Mouse (Mus musculus): ENCODE measurements around the gene Kcnj11.

Kcnj11 gene

DNA sequence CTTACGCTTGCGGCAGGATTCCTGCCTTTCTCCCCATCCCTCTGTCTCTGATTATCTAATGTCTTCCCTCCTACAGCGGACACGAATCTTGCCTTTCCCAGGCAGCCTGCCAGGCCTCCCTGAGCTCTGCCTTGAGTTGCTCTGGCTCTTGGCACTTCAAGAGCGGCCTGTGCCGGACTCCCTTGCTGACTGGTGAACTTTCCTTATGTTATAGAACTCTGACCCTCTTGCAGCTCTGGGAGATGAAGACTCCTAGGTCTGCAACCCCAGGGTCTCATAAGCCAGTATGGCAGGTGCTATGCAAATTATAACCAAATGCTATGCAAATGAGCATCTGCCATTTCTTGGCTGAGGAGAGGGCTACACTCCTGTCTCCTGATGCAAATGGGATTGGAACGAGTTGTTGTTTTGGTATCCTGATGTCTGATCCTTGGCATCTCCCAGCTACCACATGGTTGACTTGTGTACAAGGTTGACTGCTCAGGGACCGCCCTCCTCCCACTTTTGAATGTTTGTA lies 2.6 kb upstream of the Kcnj11 start:
- no peak for DNase-seq

DNA sequence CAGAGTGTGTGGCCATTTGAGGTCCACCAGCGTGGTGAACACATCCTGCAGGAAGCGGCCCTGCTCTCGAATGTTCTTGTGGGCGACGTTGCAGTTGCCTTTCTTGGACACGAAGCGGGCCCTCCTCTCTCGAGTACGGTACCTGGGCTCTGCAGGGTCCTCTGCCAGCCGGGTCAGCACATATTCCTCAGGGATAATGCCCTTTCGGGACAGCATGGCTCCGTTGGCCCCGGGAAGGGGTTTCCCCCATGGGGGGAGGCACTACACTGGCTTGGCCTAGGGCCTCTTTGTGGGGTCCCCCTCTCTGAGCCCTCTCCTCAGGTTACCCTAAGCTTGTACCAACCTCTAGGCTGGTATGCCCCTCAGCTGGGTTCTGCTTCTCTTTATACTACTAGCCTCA lies 882 bp downstream of the Kcnj11 start:
- DNase-seq = no peak

DNA sequence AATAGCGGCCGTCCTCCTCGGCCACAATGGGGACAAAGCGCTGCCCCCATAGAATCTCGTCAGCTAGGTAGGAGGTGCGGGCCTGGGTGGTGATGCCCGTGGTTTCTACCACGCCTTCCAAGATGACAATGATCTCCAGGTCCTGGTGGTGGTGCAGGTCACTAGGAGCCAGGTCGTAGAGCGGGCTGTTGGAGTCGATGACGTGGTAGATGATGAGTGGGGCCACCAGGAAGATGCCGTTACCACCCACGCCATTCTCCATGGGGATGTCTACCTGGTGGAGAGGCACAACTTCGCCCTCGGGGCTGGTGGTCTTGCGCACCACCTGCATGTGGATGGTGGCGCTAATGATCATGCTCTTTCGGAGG lies 1.7 kb downstream of the Kcnj11 start:
- DNase-seq = no peak

DNA sequence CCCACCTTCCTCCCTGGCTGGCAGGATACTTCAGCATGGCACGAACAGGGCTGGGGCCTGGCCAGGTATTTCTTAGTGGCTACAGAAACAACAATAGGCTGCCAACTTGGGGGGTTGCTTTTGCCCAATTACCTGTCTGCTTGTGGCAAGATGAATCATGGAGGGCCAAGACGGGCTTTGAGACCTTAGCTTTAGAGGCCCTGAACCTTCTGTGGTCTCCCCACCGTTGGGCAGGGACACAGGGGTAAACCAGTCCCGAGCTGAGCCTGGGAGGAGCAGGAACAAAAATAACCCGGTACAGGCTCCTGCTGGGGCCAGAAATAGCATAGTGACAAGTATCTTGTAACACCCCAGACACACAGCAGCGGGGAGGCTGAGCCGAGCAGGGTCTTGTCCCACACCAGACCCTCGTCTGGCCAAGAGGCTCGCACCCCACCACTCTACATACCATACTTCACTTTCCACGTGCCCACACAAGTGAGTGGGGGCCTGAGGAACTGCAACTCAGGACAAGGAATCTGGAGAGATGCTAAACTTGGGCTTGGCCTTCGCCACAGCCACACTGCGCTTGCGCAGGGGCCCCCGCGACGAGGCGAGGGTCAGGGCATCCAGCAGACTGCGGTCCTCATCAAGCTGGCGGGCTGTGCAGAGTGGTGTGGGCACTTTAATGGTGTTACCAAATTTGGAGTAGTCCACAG lies 2.2 kb downstream of the Kcnj11 start:
- DNase-seq = no peak

DNA sequence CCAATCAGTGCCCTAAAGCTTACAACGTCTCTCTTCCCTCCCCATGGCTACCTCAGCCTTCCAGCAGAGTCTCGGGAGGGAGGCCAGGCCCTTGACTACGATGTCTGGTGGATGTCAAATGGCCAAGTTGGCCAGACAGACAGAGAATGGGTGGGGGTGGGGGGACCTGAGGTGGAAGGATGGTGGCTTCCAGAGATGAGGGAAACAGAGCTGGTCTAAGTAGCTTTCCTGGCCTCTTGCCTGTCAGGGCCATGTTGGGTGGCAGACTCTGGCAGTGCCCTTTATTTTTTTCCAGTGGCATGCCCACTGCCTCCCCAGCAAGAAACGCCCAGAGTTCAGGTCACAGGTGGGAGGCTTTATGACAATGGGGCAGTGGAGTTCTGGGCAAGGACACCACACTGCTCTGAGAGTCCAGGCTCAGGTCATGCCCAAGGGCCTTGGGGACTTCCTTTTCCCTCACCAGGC lies 3.2 kb downstream of the Kcnj11 start:
- no peak for DNase-seq

DNA sequence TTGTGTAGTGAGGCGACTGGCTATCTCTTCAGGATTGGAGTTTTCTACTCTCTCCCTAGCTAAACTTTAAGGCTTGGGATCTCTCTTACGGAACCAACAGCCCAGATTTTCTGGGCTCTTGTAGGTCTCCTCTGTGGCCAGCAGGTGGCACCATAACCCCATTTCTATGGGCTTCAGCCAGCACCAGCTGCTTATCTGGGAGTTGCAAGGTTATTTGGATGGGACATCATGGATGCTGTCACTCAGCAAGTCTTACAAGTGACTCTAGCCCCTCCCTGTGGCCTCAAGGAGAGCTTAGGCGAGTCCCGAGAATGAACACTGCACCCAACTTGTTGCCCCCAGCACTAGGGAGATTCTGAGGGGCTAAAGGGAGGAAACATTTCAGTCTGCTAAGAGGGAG lies 4.4 kb downstream of the Kcnj11 start:
- peak; percentile 65 for DNase-seq

DNA sequence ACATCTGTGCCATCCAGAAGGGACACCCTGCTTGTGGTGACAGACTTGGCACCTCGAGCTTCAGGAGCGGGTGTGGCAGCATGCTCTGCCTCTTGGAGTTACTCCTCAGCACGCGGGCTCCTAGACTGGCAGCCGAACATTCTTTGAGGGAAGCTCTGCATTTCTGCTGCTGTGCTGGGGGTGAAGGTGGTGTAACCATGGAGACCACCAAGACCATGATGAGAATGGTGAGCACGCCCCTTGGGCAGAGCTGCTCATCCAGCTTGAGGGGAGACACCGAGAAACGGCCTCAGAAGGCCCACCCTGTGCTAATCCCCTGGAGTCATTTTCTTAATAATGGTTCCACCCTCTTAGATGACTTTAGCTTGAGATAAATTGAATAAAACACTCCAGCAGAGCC lies 7.8 kb downstream of the Kcnj11 start:
- no peak for DNase-seq

DNA sequence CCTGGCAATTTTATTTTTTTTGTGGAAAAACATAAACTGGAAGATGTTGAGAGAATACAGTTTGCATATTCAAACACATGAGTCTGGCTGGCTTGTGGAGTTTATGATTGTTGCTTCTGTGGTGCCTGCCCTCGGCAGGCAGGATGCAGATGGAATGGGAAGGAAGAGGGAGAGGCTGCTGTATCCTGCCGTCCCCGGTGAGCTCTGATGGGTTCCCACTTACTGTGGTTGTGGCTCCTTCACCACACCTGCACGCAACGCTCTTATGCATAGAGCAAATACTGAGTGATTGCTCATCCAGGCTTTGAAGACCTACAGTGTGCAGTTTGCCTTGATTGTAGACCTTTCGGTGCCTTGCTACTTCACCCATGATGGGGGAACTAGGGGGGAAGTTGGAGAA lies 12.3 kb downstream of the Kcnj11 start:
- no peak for DNase-seq

DNA sequence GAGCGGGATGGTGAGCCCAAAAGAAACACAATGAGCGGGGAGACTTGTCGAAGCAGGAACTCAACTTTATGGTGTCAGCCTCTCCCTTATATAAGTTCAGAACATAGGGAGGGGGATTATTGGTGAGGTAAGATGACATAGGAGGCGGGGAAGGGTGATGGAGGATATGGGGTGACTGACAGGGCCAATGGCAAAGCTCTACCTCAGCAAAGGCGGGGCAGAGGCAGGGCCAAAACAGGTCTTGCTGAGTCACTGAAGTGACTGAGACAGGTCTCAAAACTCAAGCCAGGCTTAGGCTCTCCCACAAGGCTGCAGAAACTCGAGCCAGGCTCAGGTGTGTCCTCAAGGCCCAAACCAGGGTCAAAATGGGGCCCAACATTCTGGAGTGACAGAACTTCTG lies 14.2 kb downstream of the Kcnj11 start:
- no peak for DNase-seq

DNA sequence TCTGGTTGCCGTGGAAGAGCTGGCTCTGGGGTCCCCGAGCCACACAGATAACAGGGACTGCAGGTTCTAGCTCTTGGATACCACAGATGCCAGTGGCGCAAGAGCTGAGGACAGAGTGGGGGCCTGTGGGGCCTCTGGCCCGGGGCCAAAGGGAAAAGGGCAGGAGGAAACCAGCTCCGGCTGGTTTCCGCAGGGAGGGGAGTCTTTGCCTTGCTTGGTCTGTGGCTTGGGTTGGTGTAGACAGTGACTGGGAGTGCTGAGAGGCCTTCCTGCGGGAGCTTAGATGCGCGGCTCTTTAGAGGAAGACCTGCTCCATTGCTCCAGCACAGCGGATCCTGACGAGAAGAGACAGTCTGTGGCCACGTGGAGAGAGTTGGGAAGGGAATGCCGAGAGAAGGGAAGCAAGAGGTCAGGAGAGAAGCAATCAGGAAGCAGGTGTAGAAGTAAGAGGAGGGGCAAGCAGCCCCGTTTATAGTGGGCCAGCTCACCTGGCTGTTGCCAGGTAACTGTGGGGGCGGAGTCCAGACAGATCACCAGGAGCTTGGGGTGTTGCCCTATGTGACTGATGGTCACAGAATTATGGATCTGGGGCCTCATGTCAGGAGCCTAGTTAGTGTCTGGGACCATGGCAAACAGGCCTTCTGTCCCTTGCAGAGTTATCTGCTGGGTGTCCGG lies 15.6 kb downstream of the Kcnj11 start:
- no peak for DNase-seq

DNA sequence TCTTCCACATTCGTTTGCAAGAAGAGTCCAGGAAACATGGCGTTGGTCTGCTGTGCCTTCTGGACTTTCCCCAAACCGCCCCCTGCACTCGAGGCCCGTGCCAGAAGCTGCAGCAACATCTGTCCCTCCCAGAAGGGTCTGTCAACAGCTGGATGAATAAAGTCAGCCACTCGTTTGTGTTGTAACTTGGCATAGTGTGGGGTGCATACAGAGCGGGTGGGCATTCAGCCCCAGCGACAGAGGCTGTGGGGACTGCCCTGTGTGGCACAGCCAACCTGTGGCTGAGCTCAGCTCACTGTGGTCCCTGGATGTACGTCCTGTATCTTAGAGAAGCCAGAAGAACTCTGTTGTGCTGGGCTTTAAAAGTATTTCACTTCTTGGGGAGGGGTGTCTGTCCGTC lies 16.5 kb downstream of the Kcnj11 start:
- no peak for DNase-seq

DNA sequence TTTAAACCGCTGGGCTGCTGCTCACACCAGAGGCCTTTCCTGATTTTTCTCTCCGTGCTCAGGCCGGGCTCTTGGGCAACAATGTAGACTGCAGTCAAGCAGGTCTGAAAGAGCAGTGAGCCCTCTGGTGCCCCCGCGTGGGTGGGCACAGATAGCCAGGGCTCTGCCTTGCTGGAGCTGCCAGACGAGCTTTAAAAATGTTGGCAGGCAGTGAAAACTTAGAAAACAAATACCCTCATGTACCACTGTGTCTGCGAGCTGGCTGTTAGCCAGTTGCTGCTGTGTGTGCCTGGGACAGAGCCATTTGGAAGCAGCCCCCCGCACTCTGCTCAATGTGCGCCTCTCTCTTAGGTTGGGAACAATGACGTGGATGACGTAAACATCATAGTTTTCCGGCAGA lies 22.9 kb downstream of the Kcnj11 start:
- no peak for DNase-seq

DNA sequence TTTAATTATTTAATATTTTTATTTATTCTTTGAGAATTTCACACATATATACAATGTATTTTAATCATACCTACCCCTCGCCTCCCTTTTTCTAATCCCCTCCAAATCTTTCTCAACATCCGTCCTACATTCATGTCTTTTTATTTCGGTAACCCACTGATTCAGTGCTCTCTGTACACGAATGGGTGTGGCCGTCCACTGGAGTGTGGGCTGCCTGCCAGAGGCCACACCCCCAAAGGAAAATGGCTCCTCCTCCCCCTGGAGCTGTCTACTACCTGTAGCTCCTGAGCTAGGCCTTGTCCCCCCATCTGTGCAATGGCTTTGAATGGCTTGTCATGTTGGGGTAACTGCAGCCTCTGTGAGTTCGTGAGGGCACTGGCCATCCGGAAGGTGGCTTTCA lies 23.7 kb downstream of the Kcnj11 start:
- DNase-seq = no peak

DNA sequence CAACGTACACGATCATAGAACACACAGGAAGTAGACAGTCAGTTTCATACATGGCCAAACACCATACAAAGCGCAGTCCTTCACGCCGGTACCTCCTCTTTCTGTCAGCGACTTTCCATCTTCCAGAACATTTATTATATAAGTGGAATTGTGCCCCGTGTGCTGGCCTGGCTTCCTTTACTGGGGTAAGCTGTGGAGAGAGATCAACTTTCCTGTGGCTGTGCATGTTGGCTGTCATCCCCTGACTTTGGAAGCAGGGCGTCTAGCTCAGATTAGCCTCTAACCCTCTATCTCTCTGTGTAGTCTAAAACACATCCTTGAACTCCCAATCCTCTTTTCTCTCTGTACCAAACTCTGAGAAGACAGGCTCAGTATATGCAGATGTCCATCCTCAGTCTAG lies 31.7 kb downstream of the Kcnj11 start:
- no peak for DNase-seq

DNA sequence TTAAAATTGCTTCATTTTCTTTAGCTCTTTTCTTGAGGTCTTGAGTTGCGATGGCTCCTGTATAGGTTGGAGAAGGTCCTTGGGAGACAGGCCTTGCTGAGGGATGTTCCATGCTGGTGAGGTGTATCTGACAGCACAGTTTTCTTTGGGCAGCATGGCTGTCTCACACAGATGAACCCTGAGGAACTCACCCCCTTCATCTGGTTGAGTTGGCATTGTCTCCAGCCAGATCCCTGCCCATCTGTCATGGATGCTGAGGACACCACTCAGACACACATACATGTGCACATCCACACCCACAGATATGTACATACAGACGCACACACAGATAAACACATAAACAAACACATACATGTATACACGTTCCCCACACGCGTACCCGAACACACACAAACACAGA lies 37.3 kb downstream of the Kcnj11 start:
- DNase-seq = no peak

DNA sequence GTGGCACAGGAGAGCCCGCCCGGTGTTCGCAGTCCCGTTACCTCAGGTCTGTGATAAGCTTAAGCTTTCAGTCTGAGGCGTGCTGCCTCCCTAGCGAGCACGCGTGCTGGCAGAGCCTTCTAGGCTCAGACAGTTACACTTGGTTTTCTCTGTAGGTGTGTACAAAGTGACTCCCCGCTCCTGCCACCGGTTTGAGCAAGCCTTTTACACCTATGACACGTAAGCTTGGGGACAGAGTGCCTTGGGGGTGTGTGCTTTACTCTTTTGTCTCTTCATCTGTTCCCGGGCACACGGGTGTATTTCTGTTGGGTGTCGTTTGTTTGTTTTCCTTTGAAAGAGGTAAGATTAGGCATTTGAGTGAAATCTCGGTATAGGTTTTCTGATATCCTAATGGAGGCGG lies 39.0 kb downstream of the Kcnj11 start:
- DNase-seq = no peak

DNA sequence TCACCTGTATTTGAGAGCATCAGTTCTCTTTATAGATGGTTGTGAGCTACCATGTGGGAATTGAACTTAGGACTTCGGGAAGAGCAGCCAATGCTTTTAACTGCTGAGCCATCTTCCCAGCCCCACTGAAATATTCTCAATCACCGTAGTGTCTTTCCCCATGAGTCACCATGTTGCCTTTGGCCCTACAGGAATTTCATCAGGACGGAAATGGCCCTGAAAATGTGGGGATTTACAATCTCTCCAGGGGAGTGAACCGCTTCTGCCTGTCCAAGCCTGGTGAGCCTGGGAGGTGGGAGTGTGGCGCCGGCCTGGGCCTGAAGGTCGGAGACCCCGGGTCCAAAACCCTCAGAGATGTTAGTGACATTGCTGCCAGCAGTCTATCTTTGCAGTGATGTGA lies 39.9 kb downstream of the Kcnj11 start:
- no peak for DNase-seq

DNA sequence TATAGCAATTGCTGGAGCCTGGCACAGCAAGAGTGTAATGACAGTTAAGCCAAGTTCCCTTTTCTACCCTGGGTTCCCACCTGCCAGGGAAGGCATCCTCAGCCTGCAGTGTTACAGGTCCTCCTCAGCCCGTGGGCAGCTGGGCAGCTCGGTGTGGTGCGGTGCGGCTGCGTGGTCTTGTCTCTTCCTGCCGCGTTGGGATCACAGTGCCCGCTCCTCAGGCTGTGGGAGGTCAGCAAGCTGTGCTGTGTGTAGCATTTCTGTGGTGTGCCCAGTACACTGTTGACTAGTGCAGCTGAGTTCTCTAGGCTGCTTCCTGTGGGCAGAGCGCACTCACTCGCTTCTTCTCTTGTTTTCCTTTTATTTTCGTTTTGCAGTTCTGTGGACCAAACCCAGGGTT lies 41.7 kb downstream of the Kcnj11 start:
- DNase-seq = no peak

DNA sequence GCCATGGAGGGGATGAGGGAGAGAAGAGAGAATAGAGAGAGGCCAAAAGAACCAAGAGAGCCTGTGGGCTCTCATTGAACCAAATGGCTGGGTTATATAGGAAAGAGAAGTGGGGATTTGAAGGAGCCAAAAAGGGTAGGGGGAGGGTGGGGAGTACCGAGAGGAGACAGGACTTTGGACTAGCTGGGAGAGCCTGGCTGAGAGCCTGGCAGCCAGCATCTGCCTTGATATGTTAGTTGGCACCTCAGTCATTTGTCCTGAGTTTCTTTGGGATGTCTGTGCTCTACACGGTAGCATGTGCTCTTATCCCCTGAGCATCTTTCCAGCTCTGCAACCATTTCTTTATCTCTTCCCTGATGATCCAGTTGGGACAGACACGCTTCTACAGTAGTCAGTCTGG lies 47.0 kb downstream of the Kcnj11 start:
- DNase-seq = no peak

DNA sequence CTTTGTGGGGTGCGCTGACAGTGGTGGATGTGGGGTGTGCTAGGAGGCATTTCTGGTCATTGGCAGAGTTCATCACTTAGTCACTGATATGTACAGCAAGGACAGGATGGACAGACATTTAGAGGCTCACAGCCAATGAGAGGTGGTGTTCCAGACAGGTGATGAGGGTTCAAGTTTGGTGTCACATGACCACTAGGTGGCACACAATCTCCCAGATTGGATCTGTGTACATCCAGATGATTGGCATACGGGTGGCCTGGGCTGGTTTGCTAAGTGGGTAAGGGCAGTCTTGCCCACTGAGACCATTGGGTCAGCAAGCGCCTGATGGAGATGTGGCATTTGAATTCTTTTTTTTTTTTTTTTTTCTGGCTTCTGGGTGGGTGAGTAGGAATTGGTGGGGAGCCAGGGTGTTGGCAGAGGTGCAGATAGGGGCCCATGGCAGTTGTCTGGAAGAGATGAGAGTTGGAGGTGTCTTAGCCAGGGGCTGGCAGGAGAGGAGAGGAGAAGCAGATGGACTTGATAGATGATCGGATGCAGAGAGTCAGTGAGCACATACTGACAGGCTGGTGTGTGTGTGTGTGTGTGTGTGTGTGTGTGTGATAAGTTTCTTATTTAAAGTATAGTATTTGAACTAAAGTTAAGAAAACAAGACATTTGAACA lies 48.3 kb downstream of the Kcnj11 start:
- no peak for DNase-seq

DNA sequence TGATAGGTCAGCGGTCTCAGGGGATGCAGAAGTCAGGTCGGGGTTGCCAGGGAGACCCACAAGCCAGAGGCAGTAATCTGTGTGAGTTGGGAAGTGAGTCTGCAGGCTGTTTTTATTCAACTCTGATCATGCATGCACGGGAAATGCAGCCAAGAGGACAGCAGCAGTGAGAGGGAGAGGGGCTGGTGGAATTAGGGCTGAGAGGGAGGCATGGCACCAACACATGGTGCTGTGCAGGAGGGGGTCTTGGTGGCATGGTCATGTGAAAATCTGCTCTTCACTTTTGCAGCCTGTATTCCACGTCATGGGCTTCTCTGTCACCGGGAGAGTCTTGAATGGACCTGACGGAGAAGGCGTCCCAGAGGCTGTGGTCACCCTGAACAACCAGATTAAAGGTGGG lies 50.6 kb downstream of the Kcnj11 start:
- DNase-seq = no peak

DNA sequence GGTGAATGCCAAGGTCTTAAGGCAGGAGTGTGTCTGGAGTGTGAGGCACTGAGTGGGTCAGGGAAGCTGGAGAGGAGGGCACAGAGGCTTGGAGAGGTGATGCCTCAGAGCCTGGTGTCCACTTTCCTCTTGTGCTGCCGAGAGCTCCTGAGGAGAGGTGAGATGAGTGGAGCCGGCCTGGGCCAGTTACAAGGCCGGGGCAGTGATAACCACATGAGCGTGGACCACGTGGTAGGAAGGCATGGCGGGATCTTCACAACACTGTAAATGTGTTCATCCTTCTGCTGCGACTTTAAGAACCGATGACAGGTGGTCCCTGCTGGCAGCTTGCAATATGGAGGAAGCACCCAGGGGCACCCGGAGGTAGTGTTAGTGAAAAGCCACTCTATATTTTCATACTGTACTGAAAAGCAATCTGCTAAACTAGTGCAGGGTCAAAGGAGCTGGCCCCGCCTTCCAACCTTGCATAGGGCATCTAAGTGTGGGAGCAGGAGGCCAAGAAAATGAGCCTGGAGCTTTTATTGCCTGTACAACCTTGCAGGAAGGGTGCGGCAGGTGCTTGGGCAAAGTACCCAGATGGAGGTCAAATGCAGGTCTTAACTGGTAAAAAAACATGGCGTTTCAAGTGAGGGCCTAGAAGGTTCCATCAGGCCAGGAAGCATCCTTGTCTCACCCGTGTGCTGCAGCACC lies 52.5 kb downstream of the Kcnj11 start:
- DNase-seq = no peak

DNA sequence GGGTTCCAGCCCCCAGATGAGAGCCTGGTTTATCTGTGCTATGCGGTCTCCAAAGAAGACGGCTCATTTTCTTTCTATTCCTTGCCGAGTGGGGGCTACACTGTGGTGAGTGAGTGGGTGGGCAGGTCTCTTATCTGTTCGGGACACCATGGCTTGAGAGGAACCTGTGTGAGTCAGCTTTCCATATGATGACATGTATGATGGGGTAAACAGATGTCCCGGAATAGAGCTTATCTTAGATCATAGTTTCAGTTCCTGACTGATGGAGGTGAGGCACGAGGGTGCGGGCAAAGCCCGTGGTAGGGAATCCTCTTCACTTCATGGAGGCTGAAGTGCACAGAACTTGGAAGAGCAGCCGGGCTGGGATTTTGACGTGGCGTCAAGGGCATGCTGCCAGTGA lies 54.7 kb downstream of the Kcnj11 start:
- DNase-seq = no peak

DNA sequence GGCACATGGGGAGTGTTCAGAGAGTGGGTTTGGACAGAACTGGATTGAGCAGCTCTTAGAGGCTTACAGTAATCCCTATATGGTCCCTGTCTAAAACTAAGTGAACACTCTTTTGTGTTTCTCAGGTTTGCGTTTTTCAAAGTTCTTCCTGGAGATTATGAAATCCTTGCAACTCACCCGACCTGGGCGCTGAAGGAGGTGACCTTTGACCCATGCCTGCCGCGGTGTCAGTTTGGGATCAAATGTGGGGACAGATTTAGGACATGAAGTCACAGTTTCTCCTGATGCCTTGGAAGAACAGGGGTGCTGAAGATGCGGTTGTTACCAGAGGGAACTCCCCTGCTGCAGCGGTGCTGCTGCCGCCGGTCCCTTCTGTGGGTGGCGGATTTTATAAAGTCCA lies 56.5 kb downstream of the Kcnj11 start:
- no peak for DNase-seq

All from liver (tissue).